Mouse (Mus musculus) liver, embryonic 14.5 days (tissue): ENCODE data around the gene U90926. TPM values are rescaled to one million over a fixed set of nuclear protein-coding genes. Genes with fewer than 3 reads are reported as not detected.

Experiments
- ATAC-seq: fragments of 200-750 bp; cut with Nextera tagmentation; 2 replicates; pipeline ENCODE4 v1.8.0; 2017; ENCODE audit warnings: moderate number of reproducible peaks, mild to moderate bottlenecking, moderate library complexity; ENCODE audit not compliant: insufficient read depth
- DNase-seq, 3 experiments: peaks; one replicate each; pipeline ENCODE4 v3.0.0-alpha.2; 2012 to 2013; ENCODE audit warnings: low read depth in 3 of 3, low spot score in 3 of 3
- H3K27ac ChIP-seq: fragments of 300-500 bp; sonication (generic); 2 replicates; pipeline ENCODE4 v1.5.1; 2014; ENCODE audit warnings: moderate library complexity, mild to moderate bottlenecking, control low read depth, inconsistent platforms
- H3K27me3 ChIP-seq: fragments of 300-500 bp; sonication (generic); 2 replicates; pipeline ENCODE4 v1.6.1; 2014; ENCODE audit warnings: mild to moderate bottlenecking, low read length, moderate library complexity; ENCODE audit not compliant: control insufficient read depth, insufficient read depth
- H3K36me3 ChIP-seq: fragments of 300-500 bp; sonication (generic); replicated peaks from 2 replicates; pipeline ENCODE4 v1.6.1; 2014; ENCODE audit warnings: low read depth; ENCODE audit not compliant: control insufficient read depth, insufficient read depth
- H3K4me1 ChIP-seq, 2 experiments: fragments of 200-500 bp in 1 of 2; fragments of 300-500 bp in 1 of 2; sonication (generic) in 1 of 2; replicated peaks; 2 replicates each; pipeline ENCODE4 v1.6.1; 2012 to 2014; ENCODE audit warnings: antibody characterized with exemption in 1 of 2, inconsistent platforms in 1 of 2, low read length in 1 of 2; ENCODE audit not compliant: control insufficient read depth in 2 of 2, insufficient read depth in 2 of 2
- H3K4me2 ChIP-seq: fragments of 300-500 bp; sonication (generic); 2 replicates; pipeline ENCODE4 v1.6.1; 2014; ENCODE audit warnings: low read depth, mild to moderate bottlenecking, control low read depth, moderate library complexity
- H3K4me3 ChIP-seq, 2 experiments: fragments of 200-500 bp in 1 of 2; fragments of 300-500 bp in 1 of 2; sonication (generic) in 1 of 2; 2 replicates each; pipeline ENCODE4 v1.5.1; 2012 to 2014; ENCODE audit warnings: low read depth in 2 of 2, low read length in 2 of 2, mild to moderate bottlenecking in 2 of 2, control low read depth in 1 of 2, inconsistent platforms in 1 of 2, moderate library complexity in 1 of 2; ENCODE audit not compliant: insufficient read depth in 1 of 2
- H3K9ac ChIP-seq: fragments of 300-500 bp; sonication (generic); replicated peaks from 2 replicates; pipeline ENCODE4 v1.6.1; 2014; ENCODE audit warnings: mild to moderate bottlenecking, control low read depth, moderate library complexity
- H3K9me3 ChIP-seq: fragments of 300-500 bp; sonication (generic); 2 replicates; pipeline ENCODE4 v1.6.1; 2016; ENCODE audit warnings: low read length, mixed read lengths; ENCODE audit not compliant: control insufficient read depth
- CTCF ChIP-seq: IDR thresholded peaks from 2 replicates; pipeline ENCODE4 v1.5.1; 2016; ENCODE audit warnings: antibody characterized with exemption, low read depth, control low read depth
- EP300 ChIP-seq: IDR thresholded peaks from 2 replicates; pipeline ENCODE4 v1.6.1; 2016; ENCODE audit warnings: antibody characterized with exemption, low read depth
- WGBS: fragments of 180-500 bp; shearing (Covaris S2); extraction: QIAGEN DNeasy Blood & Tissue Kit; methylation state at CpG from one replicate; pipeline ENCODE4 v1.1.7; 2014; ENCODE audit not compliant: insufficient replicate concordance; 5-methylcytosine and 5-hydroxymethylcytosine counted together
- polyA plus RNA-seq, 2 experiments: library from polyadenylated mRNA; depleted of rRNA in 1 of 2; stranded (reverse) in 1 of 2; unstranded in 1 of 2; fragments of >200 nt; fragmentation: Nextera tagmentation in 1 of 2; extraction: Ambion mirVana in 1 of 2; gene quantifications; 2 replicates each; pipeline versions ENCODE4 v1.2.1 to v1.2.3; 2012 to 2014

Gene U90926
- polyA plus RNA-seq, 2 experiments: not detected

DNA sequence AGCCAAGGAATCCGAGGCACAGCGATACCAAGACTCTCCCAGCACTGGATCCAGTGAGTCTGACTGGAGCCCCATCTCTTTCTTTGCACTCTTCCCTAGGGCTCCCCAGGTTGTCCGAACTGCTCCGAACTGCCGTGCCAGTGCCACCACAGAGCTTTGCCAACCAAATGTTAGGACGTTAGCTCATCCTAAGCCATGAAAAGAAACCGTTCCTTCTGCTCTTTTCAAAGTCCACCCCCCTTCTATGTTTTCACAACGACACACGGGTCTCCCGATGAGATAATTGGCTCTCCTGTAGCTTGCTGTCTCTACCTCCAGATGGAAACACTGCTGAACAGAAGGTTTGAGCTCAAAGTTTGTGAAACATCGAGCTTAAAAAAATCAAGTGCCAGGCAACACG lies 25.6 kb upstream of the U90926 start:
- Histone ChIP-seq H3K4me1 (no peaks in the 10 kb centered on the region), H3K4me3 (no peak overlapping the region), H3K9ac (no peak overlapping the region), H3K36me3 (no peaks in the 10 kb centered on the region), H3K27ac (no peak overlapping the region), H3K9me3 (no peaks in the 10 kb centered on the region), H3K27me3 (no peaks in the 10 kb centered on the region), H3K4me2 (no peak overlapping the region)
- TF ChIP-seq EP300 (no peak), CTCF (no peak)
- ATAC-seq: no peak
- no peak for DNase-seq
- WGBS: 69% methylated on average over 12 of the region's 12 CpGs

DNA sequence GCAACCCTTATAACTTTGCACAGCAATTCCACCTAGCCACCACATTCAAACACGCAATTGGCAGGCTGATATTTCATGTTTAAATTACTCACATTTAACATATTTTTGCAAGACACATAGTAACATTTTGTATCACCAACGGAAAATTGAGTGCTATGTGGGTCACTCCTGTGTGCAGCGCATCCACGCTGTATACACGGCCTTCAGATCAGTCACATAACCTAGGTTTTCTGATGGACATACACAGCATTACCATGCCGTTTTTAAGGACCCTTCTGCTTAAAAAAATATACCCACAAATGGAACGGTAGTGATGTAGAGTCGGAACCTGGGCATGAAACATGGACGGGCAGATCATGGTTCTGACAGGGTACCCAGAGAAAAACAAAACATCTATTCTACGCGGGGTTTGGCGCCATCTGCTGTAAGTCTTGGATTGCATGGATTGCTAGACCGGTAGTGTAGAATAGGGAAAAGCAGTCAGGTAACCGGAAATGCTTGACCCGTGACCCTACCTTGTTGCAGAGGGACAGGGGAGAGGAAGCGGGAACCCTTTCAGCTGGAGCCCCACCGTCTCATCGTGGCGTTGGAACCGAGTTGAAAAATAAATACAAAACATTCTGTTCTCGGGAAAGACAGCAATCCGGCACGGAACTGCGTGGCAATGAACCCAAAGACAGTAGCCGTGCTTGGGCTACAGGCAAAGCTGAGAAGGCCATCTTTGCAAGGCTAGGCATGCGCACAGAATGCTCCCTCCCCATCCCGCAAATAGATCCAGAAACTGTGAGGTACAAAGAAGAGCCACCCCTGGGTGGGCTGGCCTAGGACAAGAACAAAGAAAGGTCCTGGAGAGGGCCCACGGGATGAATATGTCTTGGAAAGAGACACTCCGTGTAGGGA lies 24.4 kb upstream of the U90926 start:
- peak in 1 of 3 experiments; percentile 19 for DNase-seq
- Histone ChIP-seq H3K4me3 (no peak overlapping the region), H3K4me2 (no peak overlapping the region; the same call in 1 of the 2 replicates), H3K27ac (no peak overlapping the region), H3K4me1 (no peaks in the 10 kb centered on the region), H3K27me3 (no peaks in the 10 kb centered on the region), H3K9me3 (no peaks in the 10 kb centered on the region), H3K36me3 (no peaks in the 10 kb centered on the region), H3K9ac (no peak overlapping the region)
- TF ChIP-seq CTCF: peak; percentile 70
- TF ChIP-seq EP300: no peak
- 34% methylated on average over 29 of the region's 29 CpGs for WGBS
- no peak for ATAC-seq

DNA sequence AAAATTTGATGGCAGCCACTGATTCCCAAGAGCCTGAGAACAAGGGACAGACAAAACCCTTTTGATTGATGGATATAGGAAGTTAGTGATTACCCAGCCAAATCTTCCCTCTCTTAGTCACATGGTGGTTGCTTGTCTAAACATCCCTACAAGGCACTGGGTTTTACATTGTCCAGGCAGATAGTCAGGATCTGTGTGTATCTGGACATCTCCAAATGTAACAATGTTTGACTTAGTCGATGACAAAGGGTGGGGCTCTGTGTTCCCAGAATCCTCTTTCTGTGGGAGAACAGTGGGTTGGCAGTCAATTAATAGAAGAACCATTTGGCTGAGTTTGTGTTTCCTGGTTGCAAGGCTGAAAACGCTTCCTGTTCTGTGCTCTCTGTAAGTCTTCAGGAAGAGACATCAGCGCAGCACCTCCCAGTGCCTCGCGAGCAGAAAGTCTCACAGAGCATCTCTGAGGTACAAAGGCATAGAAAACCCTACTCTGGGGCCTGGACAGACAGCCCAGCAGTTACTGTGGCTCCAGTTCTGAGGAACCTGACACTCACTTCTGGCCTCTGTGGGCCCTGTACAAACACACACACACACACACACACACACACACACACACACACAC lies 19.8 kb upstream of the U90926 start:
- H3K27ac ChIP-seq: no peak overlapping the region
- 8% methylated on average over 5 of the region's 5 CpGs for WGBS
- TF ChIP-seq CTCF (no peak), EP300 (no peak)
- no peak overlapping the region for H3K9ac ChIP-seq
- H3K36me3 ChIP-seq: no peaks in the 10 kb centered on the region
- no peak for ATAC-seq
- H3K4me2 ChIP-seq: no peak overlapping the region
- H3K4me1 ChIP-seq: no peaks in the 10 kb centered on the region
- no peaks in the 10 kb centered on the region for H3K9me3 ChIP-seq
- H3K27me3 ChIP-seq: no peaks in the 10 kb centered on the region; the same call in 1 of the 2 replicates
- no peak for DNase-seq
- H3K4me3 ChIP-seq: no peak overlapping the region

DNA sequence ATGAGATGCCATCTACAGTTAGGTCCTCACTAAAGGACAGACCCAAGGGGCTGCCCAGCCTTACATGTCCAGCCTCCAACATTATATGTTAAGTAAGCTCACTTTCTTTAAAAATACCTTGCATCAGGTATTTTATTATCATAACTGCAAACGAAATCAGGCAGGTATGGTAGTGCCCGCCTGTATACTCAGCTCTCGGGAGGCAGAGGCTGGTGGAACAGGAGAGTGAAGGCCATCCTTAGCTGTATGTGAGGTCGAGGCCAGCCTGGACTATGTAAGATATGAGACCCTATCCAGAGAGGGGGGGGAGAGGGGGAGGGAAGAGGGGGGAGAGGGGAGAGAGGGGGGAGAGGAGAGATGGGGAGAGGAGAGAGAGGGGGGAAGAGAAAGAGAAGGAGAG lies 18.2 kb upstream of the U90926 start:
- no peaks in the 10 kb centered on the region; the same call in 1 of the 2 replicates for H3K27me3 ChIP-seq
- TF ChIP-seq EP300: no peak
- no peak for TF ChIP-seq CTCF
- WGBS: 47% methylated on average over 4 of the region's 4 CpGs

DNA sequence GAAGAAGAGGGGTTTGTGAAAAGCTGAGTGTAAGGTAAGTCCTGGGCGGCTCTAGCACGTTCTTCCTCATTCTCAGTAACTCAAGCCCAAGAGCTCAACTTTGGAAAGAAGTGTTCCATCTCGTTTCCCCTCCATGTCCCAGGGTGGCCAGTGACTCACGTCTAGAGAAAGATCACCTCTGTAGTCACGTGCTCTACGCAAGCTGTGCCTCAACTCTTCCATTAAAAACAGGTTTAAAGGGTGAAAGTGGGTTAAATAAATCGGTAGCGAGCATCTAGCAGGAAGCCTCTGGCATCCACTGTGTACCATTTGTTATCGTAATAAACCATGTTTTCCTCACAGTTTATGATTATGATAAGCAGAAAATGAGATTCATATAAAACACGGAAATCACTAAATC lies 16.6 kb upstream of the U90926 start:
- no peak overlapping the region for H3K4me3 ChIP-seq
- no peaks in the 10 kb centered on the region; the same call in 1 of the 2 replicates for H3K27me3 ChIP-seq
- WGBS: 53% methylated on average over 10 of the region's 10 CpGs
- H3K4me1 ChIP-seq: no peaks in the 10 kb centered on the region
- TF ChIP-seq CTCF: no peak
- TF ChIP-seq EP300: no peak
- no peaks in the 10 kb centered on the region for H3K9me3 ChIP-seq
- no peak overlapping the region for H3K4me2 ChIP-seq
- DNase-seq (no peak), ATAC-seq (no peak)
- no peaks in the 10 kb centered on the region for H3K36me3 ChIP-seq
- no peak overlapping the region for H3K27ac ChIP-seq
- no peak overlapping the region for H3K9ac ChIP-seq

More for the DNA sequence above, 18.2 kb upstream of the U90926 start:
- Histone ChIP-seq H3K36me3 (no peaks in the 10 kb centered on the region), H3K4me2 (no peak overlapping the region), H3K4me3 (no peak overlapping the region), H3K4me1 (no peaks in the 10 kb centered on the region), H3K27ac (no peak overlapping the region), H3K9me3 (no peaks in the 10 kb centered on the region), H3K9ac (no peak overlapping the region)
- ATAC-seq (no peak), DNase-seq (no peak)
